Mouse (Mus musculus): ENCODE results near the gene Creg2.

Gene Creg2

GRCm38 (mm10) chr1:39653028-39653427, 1.8 kb upstream of the Creg2 start:
- no peak for DNase-seq (ENCODE audit: extremely low read depth, low read depth)

DNA sequence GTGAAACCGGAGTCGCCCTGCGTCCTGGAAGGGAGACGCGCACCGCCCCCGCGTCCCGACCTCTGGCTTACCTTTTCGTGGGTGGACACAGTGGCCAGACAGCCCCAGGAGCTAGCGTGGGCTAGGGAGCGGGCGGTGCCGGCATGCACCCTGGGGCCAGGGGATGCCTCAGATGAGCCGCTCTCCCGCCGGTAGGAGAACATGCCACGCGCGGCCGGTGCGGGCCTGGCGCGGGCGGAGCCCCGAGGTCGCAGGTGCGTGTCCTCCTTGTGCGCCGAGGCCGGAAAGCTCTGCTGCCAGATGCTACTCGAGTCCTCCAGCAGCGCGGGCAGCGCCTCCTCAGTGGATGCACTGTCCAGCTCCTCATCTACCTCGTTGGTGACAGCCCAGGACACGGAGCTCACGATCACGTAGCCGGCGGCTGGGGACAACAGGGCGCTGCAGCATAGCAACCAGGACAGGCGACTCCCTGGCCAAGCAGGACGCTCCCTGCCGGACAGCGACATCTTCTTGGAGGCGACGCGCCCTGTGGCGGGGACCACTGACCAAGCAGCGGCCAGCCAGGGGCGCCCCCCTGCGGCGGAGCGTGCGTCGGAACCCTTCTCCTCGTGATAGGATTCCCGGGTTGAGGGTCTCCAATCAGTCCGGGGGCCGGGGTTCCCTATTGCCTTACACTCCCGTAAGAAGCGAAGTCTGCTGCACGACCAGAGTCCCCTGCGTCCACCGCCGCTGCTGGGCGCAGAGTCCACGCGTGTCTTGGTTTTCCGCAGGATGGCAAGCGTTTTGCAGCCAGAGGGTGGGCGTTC, 636 bp downstream of the Creg2 start:
- DNase-seq (ENCODE audit: extremely low read depth, low read depth), result no peak

- DNase-seq (ENCODE audit: extremely low read depth, low read depth), result no peak
Observed at GRCm38 (mm10) chr1:39649691-39650434, 1.4 kb downstream of the Creg2 start.

- DNase-seq (ENCODE audit: extremely low read depth, low read depth), result no peak
Observed at GRCm38 (mm10) chr1:39648584-39648983, 2.7 kb downstream of the Creg2 start.

- DNase-seq (ENCODE audit: extremely low read depth, low read depth), result no peak
Observed at GRCm38 (mm10) chr1:39645905-39646759, 5.1 kb downstream of the Creg2 start.

DNA sequence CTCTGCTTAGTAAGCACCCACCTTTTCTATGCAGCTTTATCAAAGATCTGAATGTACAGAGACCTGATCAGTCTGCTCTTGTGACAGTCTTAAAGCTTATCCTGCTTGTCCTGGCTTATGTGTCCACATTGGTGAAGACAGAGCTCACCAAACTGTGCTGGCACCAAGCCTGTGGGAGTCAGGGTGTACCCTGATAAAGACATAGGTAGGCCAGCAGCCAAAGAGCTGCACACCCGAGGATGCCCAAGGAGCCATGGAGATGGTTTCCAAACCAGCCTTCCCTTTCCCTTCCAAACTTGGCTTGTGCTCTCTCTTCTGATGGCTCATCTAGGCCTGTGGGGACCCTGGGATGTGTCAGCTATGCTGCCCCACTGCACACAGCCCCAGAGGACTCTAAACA, 6.9 kb downstream of the Creg2 start:
- DNase-seq (ENCODE audit: extremely low read depth, low read depth), result no peak

- DNase-seq (ENCODE audit: extremely low read depth, low read depth), result no peak
Observed at GRCm38 (mm10) chr1:39641667-39642066, 9.6 kb downstream of the Creg2 start.

DNA sequence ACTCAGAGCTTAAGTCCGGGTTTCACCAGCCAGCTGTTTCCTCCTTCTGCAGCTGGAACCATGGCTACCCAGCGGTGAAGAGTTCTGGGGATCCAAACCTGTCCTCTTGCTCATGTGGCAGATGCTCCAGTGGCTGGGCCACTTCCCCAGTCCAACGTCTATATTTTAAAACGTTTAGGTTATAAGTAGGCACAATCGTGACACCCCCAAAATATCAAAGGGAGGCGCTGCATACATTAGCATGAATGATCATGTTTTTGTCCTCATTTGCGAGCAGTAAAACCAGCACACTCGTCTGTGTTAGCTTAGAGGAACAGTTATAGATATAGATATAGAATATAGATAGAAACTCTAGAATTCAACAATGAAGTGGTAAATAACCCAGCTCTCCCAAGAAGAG, 14.1 kb downstream of the Creg2 start:
- no peak for DNase-seq (ENCODE audit: extremely low read depth, low read depth)

DNA sequence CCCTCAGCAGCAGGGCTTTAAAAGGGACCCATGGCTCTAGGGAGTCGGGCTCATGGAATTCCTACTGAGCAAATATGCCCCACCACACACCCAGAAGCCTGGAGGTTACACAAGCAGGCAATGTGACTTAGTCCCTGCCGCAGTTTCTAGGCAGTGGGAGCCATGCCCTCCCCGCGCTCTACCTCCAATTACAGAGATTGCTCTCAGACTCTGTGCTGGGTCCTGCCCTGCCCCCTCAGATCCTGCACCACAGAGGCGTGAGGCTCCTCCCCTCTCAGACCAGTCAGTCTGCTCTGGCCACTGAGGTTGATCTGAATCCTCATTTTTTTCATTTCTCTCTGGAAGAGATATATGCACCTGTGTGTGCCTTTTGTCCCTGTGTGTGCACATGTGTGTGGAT, 14.6 kb downstream of the Creg2 start:
- DNase-seq (ENCODE audit: extremely low read depth, low read depth), result no peak

DNA sequence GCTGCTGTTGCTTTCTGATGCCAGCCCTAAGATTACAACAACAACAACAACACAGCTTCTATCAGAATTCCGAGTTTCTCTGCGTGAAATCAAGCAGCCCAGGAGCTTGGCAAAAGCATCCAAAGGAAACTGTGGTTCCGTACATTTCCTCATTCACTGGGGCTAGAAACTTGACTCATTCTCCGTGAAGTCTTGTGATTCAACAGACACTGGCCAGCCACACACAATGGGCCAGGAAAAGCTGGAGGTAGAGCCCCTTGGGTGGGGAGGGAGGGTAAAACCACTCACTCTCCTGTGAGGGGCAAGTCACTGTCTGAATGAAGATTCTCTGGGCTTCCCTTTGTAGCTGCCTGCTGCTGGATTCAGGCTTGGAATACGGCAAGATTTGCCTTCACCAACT, 15.1 kb downstream of the Creg2 start:
- DNase-seq (ENCODE audit: extremely low read depth, low read depth), result no peak

GRCm38 (mm10) chr1:39628606-39629005, 22.7 kb downstream of the Creg2 start:
- no peak for DNase-seq (ENCODE audit: extremely low read depth, low read depth)

- no peak for DNase-seq (ENCODE audit: extremely low read depth, low read depth)
Observed at GRCm38 (mm10) chr1:39625491-39625890, 25.8 kb downstream of the Creg2 start.

DNA sequence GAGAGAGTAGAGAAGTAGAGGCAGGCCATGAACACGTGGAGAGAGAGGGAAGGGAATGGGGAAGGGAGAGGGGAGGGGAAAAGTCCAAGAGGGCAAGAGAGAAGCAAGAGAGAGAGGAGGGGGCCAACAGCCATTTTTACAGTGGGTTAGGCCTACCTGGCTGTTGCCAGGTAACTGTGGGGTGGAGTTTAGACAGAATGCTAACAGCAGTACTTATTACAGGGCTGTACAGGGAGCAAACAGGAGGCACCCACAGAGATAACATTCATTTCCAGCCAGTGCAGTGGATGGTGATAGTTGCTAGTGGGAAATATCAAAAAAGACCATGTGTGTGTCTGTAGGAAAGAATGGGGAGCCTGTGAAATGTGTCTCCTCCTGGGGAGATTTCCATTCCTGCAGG, 27.5 kb downstream of the Creg2 start:
- DNase-seq (ENCODE audit: extremely low read depth, low read depth), result no peak

DNA sequence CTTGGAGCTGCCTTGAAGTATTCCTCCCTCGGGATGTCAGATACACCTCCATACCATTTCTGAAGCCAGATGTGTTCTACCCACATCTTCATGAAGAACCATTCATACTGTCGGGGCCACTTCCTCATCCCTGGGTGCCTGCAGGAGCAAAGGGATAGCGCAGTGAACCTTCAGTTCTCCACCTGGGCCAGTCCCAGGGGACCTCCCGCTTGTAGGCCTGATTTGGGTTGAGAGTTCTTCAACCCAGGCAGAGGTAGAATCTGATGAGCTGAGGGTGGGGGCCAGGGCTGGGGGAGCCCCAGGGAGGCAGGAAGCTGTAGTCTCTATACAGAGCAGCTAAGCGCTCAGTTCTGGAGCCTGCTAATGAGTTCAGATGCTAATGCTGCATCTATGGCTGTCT, 28.2 kb downstream of the Creg2 start:
- DNase-seq (ENCODE audit: extremely low read depth, low read depth), result no peak

DNA sequence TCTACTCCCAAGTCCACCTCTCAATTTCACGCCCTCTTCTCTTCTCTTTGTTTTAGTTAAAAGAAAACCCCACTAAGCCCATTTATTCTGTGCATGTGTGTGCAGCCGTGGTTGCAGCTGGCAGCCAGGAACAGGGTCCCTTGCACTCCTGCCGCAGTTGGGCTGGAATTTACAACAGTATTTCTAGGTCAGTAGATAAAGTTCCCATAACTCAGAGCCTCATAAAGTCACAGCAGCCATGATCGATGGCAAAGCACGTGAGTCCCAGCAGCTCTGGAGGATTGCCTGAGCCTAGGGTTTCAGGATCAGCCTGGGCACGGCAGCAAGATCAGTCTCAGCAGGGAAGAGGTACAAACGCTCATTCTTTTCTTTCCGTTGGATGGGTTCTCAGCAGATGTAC, 32.8 kb downstream of the Creg2 start:
- no peak for DNase-seq (ENCODE audit: extremely low read depth, low read depth)

DNA sequence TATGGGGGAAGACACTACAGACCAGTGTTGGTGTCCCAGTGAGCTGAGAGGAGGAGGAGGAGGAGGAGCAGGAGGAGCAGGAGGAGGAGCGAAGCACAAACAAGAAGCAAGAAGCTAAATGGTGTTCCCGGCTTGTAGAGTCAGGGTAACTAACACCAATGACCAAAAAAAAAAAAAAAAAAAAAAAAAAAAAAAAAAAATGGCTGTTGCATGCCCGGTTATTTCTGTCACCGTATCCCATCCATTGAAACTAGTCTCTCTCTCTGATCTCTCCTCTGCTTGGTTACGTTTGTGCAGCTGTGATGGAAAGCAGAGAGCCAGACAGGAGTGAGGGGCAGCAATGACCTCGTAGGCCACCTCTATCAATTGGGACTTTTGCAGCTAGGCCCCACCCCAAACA, 35.7 kb downstream of the Creg2 start:
- no peak for DNase-seq (ENCODE audit: extremely low read depth, low read depth)

- DNase-seq (ENCODE audit: extremely low read depth, low read depth), result peak; percentile 72
Observed at GRCm38 (mm10) chr1:39614462-39615279, 36.6 kb downstream of the Creg2 start.

GRCm38 (mm10) chr1:39613061-39613460, 38.2 kb downstream of the Creg2 start:
- no peak for DNase-seq (ENCODE audit: extremely low read depth, low read depth)

GRCm38 (mm10) chr1:39612491-39612890, 38.8 kb downstream of the Creg2 start:
- no peak for DNase-seq (ENCODE audit: extremely low read depth, low read depth)

DNA sequence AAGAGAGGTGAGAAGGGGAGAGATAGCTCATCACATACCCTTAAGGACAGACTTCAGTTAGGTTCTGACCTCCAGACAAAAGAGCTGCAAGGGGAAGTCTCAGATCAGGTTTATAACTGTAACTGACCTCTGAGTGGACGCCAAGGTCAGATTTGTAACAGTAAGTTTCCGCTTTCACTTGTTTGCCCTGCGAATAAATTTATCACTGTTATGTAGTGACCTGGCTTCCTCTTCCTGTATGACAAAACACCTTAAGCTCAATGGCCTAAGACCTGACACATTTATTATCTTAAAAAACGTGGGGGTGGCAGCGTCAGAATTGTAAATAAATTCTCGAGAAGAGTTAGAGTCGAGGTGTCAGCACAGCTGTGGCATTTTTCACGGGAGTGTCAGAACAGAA, 42.7 kb downstream of the Creg2 start:
- no peak for DNase-seq (ENCODE audit: extremely low read depth, low read depth)

DNA sequence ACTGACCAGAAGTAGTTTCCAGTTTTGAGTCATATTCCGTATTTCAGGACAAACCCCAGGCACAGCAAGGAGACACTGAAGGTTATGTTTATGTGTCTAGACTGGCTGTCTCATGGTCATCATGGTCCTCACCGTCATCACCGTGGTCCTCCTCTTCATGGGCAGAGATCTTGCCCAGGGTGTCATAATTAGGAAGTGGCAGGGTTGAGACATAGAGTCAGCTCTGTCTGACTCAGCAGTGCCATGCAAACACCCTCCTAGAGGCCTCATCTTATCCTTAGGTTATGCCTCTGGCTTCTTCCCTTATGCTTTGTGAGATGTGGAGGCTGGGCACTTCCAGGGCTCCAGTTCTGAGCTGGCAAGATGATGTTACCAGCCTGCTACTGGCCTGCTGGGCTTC, 48.8 kb downstream of the Creg2 start:
- no peak for DNase-seq (ENCODE audit: extremely low read depth, low read depth)
